Mouse (Mus musculus): ENCODE data around the gene Ntng1. TPM values are rescaled to one million over a fixed set of nuclear protein-coding genes. Genes with fewer than 3 reads are reported as not detected.

The Ntng1 gene
- polyA plus RNA-seq, 1 experiment = 1.6 TPM

- TF ChIP-seq EP300 (IDR thresholded peaks at IDR 0.05; ENCODE audit: insufficient read depth, low read depth, low read length) (no peak), CTCF (IDR thresholded peaks at IDR 0.05; ENCODE audit: low read depth, low read length) (no peak), POLR2A (IDR thresholded peaks at IDR 0.05; ENCODE audit: insufficient read depth, low read length) (no peak)
- no peaks in the 10 kb centered on the region for H3K36me3 ChIP-seq (ENCODE audit: control insufficient read depth, insufficient read depth, low read length, poor library complexity, severe bottlenecking)
- no peaks in the 10 kb centered on the region for H3K9me3 ChIP-seq (replicated peaks; ENCODE audit: control insufficient read depth, insufficient read depth, low read length, poor library complexity, severe bottlenecking)
- H3K4me1 ChIP-seq (ENCODE audit: control insufficient read depth, insufficient read depth, low read length) = no peaks in the 10 kb centered on the region
- no peaks in the 10 kb centered on the region for H3K27me3 ChIP-seq (ENCODE audit: control insufficient read depth, insufficient read depth, low read length, poor library complexity, severe bottlenecking)
- no peak overlapping the region for H3K9ac ChIP-seq (ENCODE audit: low read depth, poor library complexity, severe bottlenecking)
- no peak overlapping the region for H3K4me3 ChIP-seq (ENCODE audit: low read depth, low read length)
- no peak overlapping the region for H3K27ac ChIP-seq (ENCODE audit: insufficient read depth, low read length)
Observed at GRCm38 (mm10) chr3:110085336-110085735, 58.5 kb downstream of the Ntng1 start.

GRCm38 (mm10) chr3:110064709-110065256 is 79.0 kb downstream of the Ntng1 start:
- Histone ChIP-seq H3K36me3 (ENCODE audit: control insufficient read depth, insufficient read depth, low read length, poor library complexity, severe bottlenecking) (no peaks in the 10 kb centered on the region), H3K27ac (ENCODE audit: insufficient read depth, low read length) (no peak overlapping the region), H3K27me3 (ENCODE audit: control insufficient read depth, insufficient read depth, low read length, poor library complexity, severe bottlenecking) (no peaks in the 10 kb centered on the region), H3K9me3 (replicated peaks; ENCODE audit: control insufficient read depth, insufficient read depth, low read length, poor library complexity, severe bottlenecking) (no peaks in the 10 kb centered on the region; the same call in 1 of the 2 replicates), H3K9ac (ENCODE audit: low read depth, poor library complexity, severe bottlenecking) (no peak overlapping the region), H3K4me3 (ENCODE audit: low read depth, low read length) (no peak overlapping the region), H3K4me1 (ENCODE audit: control insufficient read depth, insufficient read depth, low read length) (no peaks in the 10 kb centered on the region)
- TF ChIP-seq EP300 (IDR thresholded peaks at IDR 0.05; ENCODE audit: insufficient read depth, low read depth, low read length) (no peak), POLR2A (IDR thresholded peaks at IDR 0.05; ENCODE audit: insufficient read depth, low read length) (no peak), CTCF (IDR thresholded peaks at IDR 0.05; ENCODE audit: low read depth, low read length) (no peak)

- H3K4me1 ChIP-seq (ENCODE audit: control insufficient read depth, insufficient read depth, low read length) = no peaks in the 10 kb centered on the region
- H3K4me3 ChIP-seq (ENCODE audit: low read depth, low read length) = no peak overlapping the region
- no peaks in the 10 kb centered on the region for H3K36me3 ChIP-seq (ENCODE audit: control insufficient read depth, insufficient read depth, low read length, poor library complexity, severe bottlenecking)
- H3K27me3 ChIP-seq (ENCODE audit: control insufficient read depth, insufficient read depth, low read length, poor library complexity, severe bottlenecking) = no peaks in the 10 kb centered on the region
- TF ChIP-seq POLR2A (IDR thresholded peaks at IDR 0.05; ENCODE audit: insufficient read depth, low read length) (no peak), CTCF (IDR thresholded peaks at IDR 0.05; ENCODE audit: low read depth, low read length) (no peak), EP300 (IDR thresholded peaks at IDR 0.05; ENCODE audit: insufficient read depth, low read depth, low read length) (no peak)
- no peak overlapping the region for H3K9ac ChIP-seq (ENCODE audit: low read depth, poor library complexity, severe bottlenecking)
- no peaks in the 10 kb centered on the region for H3K9me3 ChIP-seq (replicated peaks; ENCODE audit: control insufficient read depth, insufficient read depth, low read length, poor library complexity, severe bottlenecking)
- no peak overlapping the region for H3K27ac ChIP-seq (ENCODE audit: insufficient read depth, low read length)
Observed at GRCm38 (mm10) chr3:110055915-110056314, 87.9 kb downstream of the Ntng1 start.

GRCm38 (mm10) chr3:110055433-110055832 is 88.4 kb downstream of the Ntng1 start:
- no peaks in the 10 kb centered on the region for H3K4me1 ChIP-seq (ENCODE audit: control insufficient read depth, insufficient read depth, low read length)
- no peak overlapping the region for H3K9ac ChIP-seq (ENCODE audit: low read depth, poor library complexity, severe bottlenecking)
- H3K4me3 ChIP-seq (ENCODE audit: low read depth, low read length) = no peak overlapping the region
- H3K27ac ChIP-seq (ENCODE audit: insufficient read depth, low read length) = no peak overlapping the region
- H3K36me3 ChIP-seq (ENCODE audit: control insufficient read depth, insufficient read depth, low read length, poor library complexity, severe bottlenecking) = no peaks in the 10 kb centered on the region
- no peak for TF ChIP-seq EP300 (IDR thresholded peaks at IDR 0.05; ENCODE audit: insufficient read depth, low read depth, low read length)
- no peak for TF ChIP-seq POLR2A (IDR thresholded peaks at IDR 0.05; ENCODE audit: insufficient read depth, low read length)
- TF ChIP-seq CTCF (IDR thresholded peaks at IDR 0.05; ENCODE audit: low read depth, low read length) = no peak
- H3K9me3 ChIP-seq (replicated peaks; ENCODE audit: control insufficient read depth, insufficient read depth, low read length, poor library complexity, severe bottlenecking) = no peaks in the 10 kb centered on the region
- H3K27me3 ChIP-seq (ENCODE audit: control insufficient read depth, insufficient read depth, low read length, poor library complexity, severe bottlenecking) = no peaks in the 10 kb centered on the region; the same call in 1 of the 2 replicates

- H3K27ac ChIP-seq (ENCODE audit: insufficient read depth, low read length) = no peak overlapping the region
- H3K4me1 ChIP-seq (ENCODE audit: control insufficient read depth, insufficient read depth, low read length) = no peaks in the 10 kb centered on the region
- no peaks in the 10 kb centered on the region for H3K9me3 ChIP-seq (replicated peaks; ENCODE audit: control insufficient read depth, insufficient read depth, low read length, poor library complexity, severe bottlenecking)
- H3K36me3 ChIP-seq (ENCODE audit: control insufficient read depth, insufficient read depth, low read length, poor library complexity, severe bottlenecking) = no peaks in the 10 kb centered on the region
- TF ChIP-seq POLR2A (IDR thresholded peaks at IDR 0.05; ENCODE audit: insufficient read depth, low read length) (no peak), EP300 (IDR thresholded peaks at IDR 0.05; ENCODE audit: insufficient read depth, low read depth, low read length) (no peak), CTCF (IDR thresholded peaks at IDR 0.05; ENCODE audit: low read depth, low read length) (no peak)
- H3K4me3 ChIP-seq (ENCODE audit: low read depth, low read length) = no peak overlapping the region
- H3K27me3 ChIP-seq (ENCODE audit: control insufficient read depth, insufficient read depth, low read length, poor library complexity, severe bottlenecking) = no peaks in the 10 kb centered on the region; the same call in 1 of the 2 replicates
- H3K9ac ChIP-seq (ENCODE audit: low read depth, poor library complexity, severe bottlenecking) = no peak overlapping the region
Observed at GRCm38 (mm10) chr3:110054125-110054524, 89.7 kb downstream of the Ntng1 start.

DNA sequence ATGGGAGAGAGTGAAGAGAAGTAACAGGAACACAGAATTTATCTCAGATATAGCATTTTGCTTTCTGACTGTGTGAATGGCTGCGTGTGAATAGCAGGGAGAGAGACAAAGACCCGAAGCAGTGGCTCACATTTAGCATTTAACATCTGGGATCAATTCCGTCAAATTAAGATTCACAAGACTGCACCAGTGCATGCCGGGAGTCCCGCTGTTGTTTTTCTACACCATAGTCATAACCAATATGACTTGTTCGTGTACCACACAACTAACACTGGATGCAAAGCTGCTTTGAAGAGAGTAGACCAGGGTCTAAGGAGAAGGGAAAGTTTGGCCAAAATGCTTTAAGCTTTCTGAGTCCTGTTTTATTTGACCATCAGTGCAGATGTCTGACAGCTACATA is 95.7 kb downstream of the Ntng1 start:
- no peak for TF ChIP-seq EP300 (IDR thresholded peaks at IDR 0.05; ENCODE audit: insufficient read depth, low read depth, low read length)
- no peak for TF ChIP-seq CTCF (IDR thresholded peaks at IDR 0.05; ENCODE audit: low read depth, low read length)
- no peak for TF ChIP-seq POLR2A (IDR thresholded peaks at IDR 0.05; ENCODE audit: insufficient read depth, low read length)
- Histone ChIP-seq H3K9ac (ENCODE audit: low read depth, poor library complexity, severe bottlenecking) (no peak overlapping the region), H3K9me3 (replicated peaks; ENCODE audit: control insufficient read depth, insufficient read depth, low read length, poor library complexity, severe bottlenecking) (no peaks in the 10 kb centered on the region), H3K27ac (ENCODE audit: insufficient read depth, low read length) (no peak overlapping the region), H3K36me3 (ENCODE audit: control insufficient read depth, insufficient read depth, low read length, poor library complexity, severe bottlenecking) (no peaks in the 10 kb centered on the region), H3K4me3 (ENCODE audit: low read depth, low read length) (no peak overlapping the region), H3K4me1 (ENCODE audit: control insufficient read depth, insufficient read depth, low read length) (no peaks in the 10 kb centered on the region), H3K27me3 (ENCODE audit: control insufficient read depth, insufficient read depth, low read length, poor library complexity, severe bottlenecking) (no peaks in the 10 kb centered on the region; the same call in 1 of the 2 replicates)
